Mouse (Mus musculus) liver, adult 2 months (tissue): ENCODE data around the gene Poldip3.

ENCODE experiments used
- CTCF ChIP-seq: fragments of 200-500 bp; IDR thresholded peaks from 2 replicates; pipeline ENCODE4 v1.5.1; 2011; ENCODE audit warnings: low read depth, low read length, control low read depth
- POLR2A ChIP-seq: fragments of 200-500 bp; IDR thresholded peaks from 2 replicates; pipeline ENCODE4 v1.6.1; 2011; ENCODE audit warnings: low read length, control low read depth; ENCODE audit not compliant: insufficient read depth; ENCODE audit errors: extremely low read depth

DNA sequence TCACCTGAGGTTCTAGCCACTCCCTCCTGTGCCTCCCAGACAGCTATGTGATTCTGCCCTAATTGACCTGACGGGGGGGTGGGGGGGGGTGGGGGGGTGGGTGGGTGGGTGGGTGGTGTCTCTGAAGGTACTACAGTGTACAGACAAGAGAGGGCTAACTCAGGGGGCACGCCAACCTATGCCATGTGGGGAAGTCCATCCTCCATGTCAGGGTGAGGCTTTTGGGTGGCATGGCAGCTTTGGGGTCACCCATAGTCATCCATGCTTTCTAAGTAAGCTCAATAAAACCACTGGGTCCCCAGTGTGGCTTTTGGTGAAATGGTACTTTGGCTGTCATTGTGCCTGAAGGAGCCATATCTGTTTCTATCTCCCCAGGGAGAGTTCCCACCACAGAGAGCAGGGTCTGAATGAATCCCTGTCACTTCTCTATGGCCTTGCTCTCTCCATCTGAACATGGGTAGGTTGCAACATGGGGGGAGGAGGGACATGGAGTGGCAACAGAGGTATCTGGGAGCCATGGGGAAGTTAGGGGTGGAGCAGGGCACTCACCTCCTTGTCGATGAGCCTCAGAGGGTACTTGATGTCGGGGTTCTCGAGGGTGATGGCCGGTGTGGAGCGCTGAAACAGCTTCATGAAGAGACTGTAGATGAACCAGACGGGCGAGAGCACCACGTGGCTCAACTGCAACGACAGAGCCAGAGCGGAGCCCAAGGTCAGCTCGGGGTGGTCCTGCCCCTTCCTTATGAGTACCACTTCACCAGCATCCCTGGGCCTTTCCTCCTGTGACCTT, 16.5 kb upstream of the Poldip3 start:
- TF ChIP-seq CTCF (no peak), POLR2A (no peak)
